Mouse (Mus musculus): ENCODE measurements around the gene Nckap5. TPM values are rescaled to one million over a fixed set of nuclear protein-coding genes. Genes with fewer than 3 reads are reported as not detected.
A peak's percentile ranks its signal among the peaks of the same experiment; 100 is the strongest.

The Nckap5 gene
- polyA plus RNA-seq, 1 experiment, result 0.49 TPM

DNA sequence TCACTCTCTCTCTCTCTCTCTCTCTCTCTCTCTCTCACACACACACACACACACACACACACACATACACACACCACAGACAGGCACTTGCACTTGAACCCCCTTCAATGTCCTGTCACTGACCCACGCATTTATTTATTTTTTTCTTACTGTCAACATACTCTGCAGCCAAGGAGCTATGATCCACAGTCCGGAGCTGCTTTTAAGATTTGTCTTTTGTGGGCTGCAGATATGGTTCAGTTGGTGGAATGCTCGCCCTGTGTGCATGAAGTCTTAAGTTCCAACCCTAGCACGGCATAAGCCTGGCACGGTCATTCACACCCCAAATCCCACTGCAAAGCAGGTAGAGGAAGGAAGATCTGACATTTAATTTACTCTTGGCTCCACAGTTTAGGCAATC, 357.6 kb downstream of the Nckap5 start:
- TF ChIP-seq FLI1 (IDR thresholded peaks at IDR 0.05; ENCODE audit: low read length) (no peak), GATA1 (IDR thresholded peaks at IDR 0.05; ENCODE audit: borderline replicate concordance, low read length) (no peak)
- no peaks in the 10 kb centered on the region for H3K27me3 ChIP-seq (replicated peaks)
- H3K9me3 ChIP-seq, result no peaks in the 10 kb centered on the region
- H3K36me3 ChIP-seq (replicated peaks; ENCODE audit: low read length), result no peaks in the 10 kb centered on the region
- peaks cover 23% of the 10 kb centered on the region for H3K4me1 ChIP-seq
- H3K4me3 ChIP-seq (replicated peaks), result no peak overlapping the region

- H3K9me3 ChIP-seq, result no peaks in the 10 kb centered on the region
- no peak for TF ChIP-seq GATA1 (IDR thresholded peaks at IDR 0.05; ENCODE audit: borderline replicate concordance, low read length)
- no peak for TF ChIP-seq FLI1 (IDR thresholded peaks at IDR 0.05; ENCODE audit: low read length)
Observed at GRCm38 (mm10) chr1:126471419-126471818, 359.2 kb downstream of the Nckap5 start.

GRCm38 (mm10) chr1:126470883-126471282, 359.7 kb downstream of the Nckap5 start:
- no peaks in the 10 kb centered on the region for H3K9me3 ChIP-seq
- no peaks in the 10 kb centered on the region for H3K36me3 ChIP-seq (replicated peaks; ENCODE audit: low read length)
- H3K4me3 ChIP-seq (replicated peaks), result no peak overlapping the region
- no peak for TF ChIP-seq GATA1 (IDR thresholded peaks at IDR 0.05; ENCODE audit: borderline replicate concordance, low read length)
- no peak for TF ChIP-seq FLI1 (IDR thresholded peaks at IDR 0.05; ENCODE audit: low read length)
- peaks cover 19% of the 10 kb centered on the region for H3K4me1 ChIP-seq
- no peaks in the 10 kb centered on the region for H3K27me3 ChIP-seq (replicated peaks)

More at GRCm38 (mm10) chr1:126471419-126471818, 359.2 kb downstream of the Nckap5 start:
- no peaks in the 10 kb centered on the region for H3K27me3 ChIP-seq (replicated peaks)
- H3K4me1 ChIP-seq, result peaks cover 20% of the 10 kb centered on the region
- H3K36me3 ChIP-seq (replicated peaks; ENCODE audit: low read length), result no peaks in the 10 kb centered on the region
- H3K4me3 ChIP-seq (replicated peaks), result no peak overlapping the region

DNA sequence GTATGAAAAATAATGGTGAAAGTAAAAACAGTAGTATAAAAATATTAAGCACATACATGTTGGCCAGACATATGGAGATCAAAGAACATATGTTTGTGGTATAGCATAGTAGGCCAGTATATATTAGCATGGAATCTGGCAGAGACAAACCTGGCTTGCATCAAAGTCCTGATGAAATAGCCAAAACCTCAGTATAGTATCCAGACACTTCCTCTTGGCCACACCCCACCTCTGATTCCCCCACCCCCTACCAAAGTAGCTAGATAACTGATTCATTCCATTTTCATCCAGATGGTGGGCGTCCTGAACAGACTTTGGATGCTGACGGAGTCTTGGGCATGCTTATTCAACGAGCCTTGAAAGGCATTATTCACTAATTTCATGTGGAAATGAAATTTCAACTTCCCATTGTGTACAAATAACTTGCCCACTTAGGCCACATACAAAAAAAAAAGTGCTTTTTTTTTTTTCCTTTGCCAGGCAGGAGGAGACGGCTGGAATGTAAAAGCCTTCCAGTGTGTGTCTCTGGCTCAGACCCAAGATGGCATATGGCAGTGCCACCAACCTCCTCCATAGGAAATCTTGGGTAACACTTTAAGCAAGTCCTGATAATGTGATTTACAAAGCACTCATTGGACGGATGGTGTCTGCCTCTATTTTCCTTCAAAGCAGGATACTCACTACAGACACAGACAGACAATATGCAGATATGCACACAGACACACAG, 360.6 kb downstream of the Nckap5 start:
- Histone ChIP-seq H3K27me3 (replicated peaks) (no peaks in the 10 kb centered on the region), H3K4me3 (replicated peaks) (no peak overlapping the region), H3K9me3 (no peaks in the 10 kb centered on the region), H3K36me3 (replicated peaks; ENCODE audit: low read length) (no peaks in the 10 kb centered on the region), H3K4me1 (peaks cover 16% of the 10 kb centered on the region)
- TF ChIP-seq GATA1 (IDR thresholded peaks at IDR 0.05; ENCODE audit: borderline replicate concordance, low read length) (no peak), FLI1 (IDR thresholded peaks at IDR 0.05; ENCODE audit: low read length) (no peak)

DNA sequence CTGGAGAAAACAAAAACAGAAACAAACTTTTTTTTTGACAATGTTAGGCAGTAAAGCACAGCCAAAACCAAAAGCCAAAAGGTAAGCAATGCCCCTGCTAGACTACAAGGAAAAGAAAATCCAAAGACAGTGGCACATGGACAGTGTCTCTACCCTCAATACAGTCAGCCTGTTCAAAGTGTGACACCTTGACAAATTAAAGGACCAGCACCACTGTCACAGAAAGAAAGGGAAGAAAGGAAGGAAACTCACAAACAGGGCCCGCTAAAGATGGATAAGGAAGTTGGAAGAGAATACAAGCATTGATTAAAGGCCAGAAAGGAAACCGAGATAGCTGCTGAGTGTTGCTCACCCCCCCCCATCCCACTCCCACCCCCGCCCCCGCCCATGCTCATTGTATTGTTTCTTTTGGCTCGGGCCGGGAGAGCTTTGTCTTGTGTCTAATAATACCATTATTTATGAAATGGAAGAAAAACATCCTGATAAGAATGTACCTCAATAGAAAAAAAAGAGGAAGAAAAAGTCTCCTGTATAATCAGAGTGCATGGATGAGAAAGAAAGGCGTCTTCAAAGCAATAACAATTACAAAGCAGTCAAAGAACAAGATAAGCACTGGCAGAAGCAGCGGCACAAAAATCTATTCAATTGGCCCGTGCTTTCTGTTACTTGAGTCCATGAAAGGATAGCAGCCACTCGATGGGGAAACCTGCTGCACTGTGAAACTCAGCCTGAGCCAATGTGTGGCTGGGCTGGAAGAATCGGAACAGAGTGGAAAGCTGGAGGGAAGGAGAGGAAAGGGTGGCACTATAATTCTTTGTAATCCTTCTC, 368.9 kb downstream of the Nckap5 start:
- H3K4me3 ChIP-seq (replicated peaks), result peak overlapping the region; percentile 33
- H3K9me3 ChIP-seq, result no peaks in the 10 kb centered on the region
- peaks cover 18% of the 10 kb centered on the region for H3K4me1 ChIP-seq
- TF ChIP-seq GATA1 (IDR thresholded peaks at IDR 0.05; ENCODE audit: borderline replicate concordance, low read length), result no peak
- no peak for TF ChIP-seq FLI1 (IDR thresholded peaks at IDR 0.05; ENCODE audit: low read length)
- H3K36me3 ChIP-seq (replicated peaks; ENCODE audit: low read length), result no peaks in the 10 kb centered on the region
- H3K27me3 ChIP-seq (replicated peaks), result no peaks in the 10 kb centered on the region

DNA sequence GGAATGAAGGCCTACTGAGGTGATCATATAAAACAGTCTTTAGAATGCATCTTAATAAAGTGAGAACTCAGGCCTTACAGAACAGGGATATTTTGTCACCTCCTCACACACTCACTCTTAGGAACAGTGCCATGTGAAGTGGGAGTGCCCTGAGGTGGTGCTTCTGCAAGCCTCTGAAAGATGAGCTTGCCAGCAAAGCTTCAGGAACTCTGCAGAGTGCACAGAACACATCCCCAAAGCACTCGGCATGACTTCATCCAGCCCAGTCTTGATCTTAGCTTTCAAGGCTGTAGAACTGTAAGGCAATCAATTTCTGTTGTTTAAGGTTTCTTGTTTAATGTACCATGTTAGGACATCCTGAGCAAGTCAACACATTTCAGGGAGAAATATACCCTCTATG, 372.9 kb downstream of the Nckap5 start:
- no peaks in the 10 kb centered on the region for H3K9me3 ChIP-seq
- no peak overlapping the region for H3K4me3 ChIP-seq (replicated peaks)
- H3K4me1 ChIP-seq, result peaks cover 25% of the 10 kb centered on the region
- TF ChIP-seq GATA1 (IDR thresholded peaks at IDR 0.05; ENCODE audit: borderline replicate concordance, low read length) (no peak), FLI1 (IDR thresholded peaks at IDR 0.05; ENCODE audit: low read length) (no peak)
- no peaks in the 10 kb centered on the region for H3K27me3 ChIP-seq (replicated peaks)
- no peaks in the 10 kb centered on the region for H3K36me3 ChIP-seq (replicated peaks; ENCODE audit: low read length)

DNA sequence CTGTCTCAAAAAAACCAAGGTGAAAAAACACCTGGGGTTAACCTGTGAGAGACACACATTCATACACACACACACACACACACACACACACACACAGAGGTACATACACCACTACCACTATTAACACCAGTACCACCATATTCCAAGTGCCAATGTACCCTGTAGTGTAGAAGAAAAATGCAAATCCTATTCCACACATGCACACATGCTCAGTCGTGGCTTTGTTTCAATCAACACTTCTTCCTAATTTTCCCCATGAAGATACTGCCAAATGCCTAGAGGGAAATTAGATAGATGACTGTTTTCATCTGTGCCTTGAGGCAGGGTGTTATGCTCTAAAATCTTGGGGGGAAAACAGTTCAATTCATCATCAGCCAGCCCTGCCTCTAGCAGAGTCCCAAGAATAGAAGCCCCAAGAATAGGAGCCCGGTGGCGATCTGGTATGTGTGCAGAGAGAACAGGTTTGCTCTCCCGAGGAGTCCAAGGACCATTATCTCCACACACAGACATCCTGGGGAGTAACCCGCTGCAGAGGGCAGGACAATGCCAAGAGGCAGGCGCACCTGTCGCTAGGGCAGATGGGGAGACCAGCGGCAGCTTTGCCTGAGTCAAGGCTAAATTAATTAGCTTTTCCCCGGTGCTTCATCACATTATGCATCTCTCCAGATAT, 376.0 kb downstream of the Nckap5 start:
- Histone ChIP-seq H3K4me3 (replicated peaks) (no peak overlapping the region), H3K9me3 (no peaks in the 10 kb centered on the region), H3K27me3 (replicated peaks) (no peaks in the 10 kb centered on the region), H3K36me3 (replicated peaks; ENCODE audit: low read length) (no peaks in the 10 kb centered on the region), H3K4me1 (peaks cover 13% of the 10 kb centered on the region)
- TF ChIP-seq GATA1 (IDR thresholded peaks at IDR 0.05; ENCODE audit: borderline replicate concordance, low read length), result no peak
- no peak for TF ChIP-seq FLI1 (IDR thresholded peaks at IDR 0.05; ENCODE audit: low read length)

DNA sequence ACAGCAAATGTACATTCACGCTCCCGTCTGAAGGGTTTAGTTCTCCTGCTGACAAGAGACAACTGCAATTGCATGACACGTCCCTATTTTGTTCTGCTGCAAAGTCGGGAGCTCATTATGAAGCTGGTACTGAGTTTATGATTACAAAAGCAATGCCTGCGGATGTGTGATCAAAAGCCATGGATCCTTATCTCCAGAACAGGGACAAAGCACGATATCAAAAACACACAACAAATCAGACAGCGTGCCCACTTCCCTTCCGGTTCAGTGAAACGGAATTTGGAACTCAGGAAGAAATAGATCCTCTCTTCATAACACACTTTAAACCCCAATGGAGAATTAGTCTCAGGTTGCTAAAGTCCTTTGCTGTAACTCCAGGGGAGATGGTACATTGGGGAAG, 379.1 kb downstream of the Nckap5 start:
- Histone ChIP-seq H3K36me3 (replicated peaks; ENCODE audit: low read length) (peaks cover 3% of the 10 kb centered on the region), H3K4me3 (replicated peaks) (no peak overlapping the region), H3K27me3 (replicated peaks) (no peaks in the 10 kb centered on the region), H3K9me3 (no peaks in the 10 kb centered on the region), H3K4me1 (peaks cover 16% of the 10 kb centered on the region)
- no peak for TF ChIP-seq GATA1 (IDR thresholded peaks at IDR 0.05; ENCODE audit: borderline replicate concordance, low read length)
- no peak for TF ChIP-seq FLI1 (IDR thresholded peaks at IDR 0.05; ENCODE audit: low read length)

DNA sequence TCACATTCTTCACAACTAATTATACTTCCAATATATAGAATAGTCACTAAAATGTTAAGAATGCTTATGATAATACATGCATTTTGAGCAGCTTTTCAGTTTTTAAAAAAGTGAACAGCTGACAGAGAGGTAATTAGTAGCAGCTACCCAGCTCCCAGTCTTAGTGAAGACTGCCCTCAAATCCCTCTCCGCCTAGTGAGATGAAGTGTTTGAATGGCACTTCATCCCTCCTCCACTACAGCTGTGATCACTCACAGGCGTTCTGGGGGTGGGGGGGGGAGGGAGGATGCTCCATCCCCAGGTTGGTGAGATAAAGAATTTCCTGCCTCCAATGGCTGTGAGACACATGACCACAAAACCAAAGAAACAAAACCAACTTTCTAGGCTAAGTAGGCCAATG, 381.2 kb downstream of the Nckap5 start:
- H3K4me1 ChIP-seq, result peaks cover 18% of the 10 kb centered on the region
- TF ChIP-seq FLI1 (IDR thresholded peaks at IDR 0.05; ENCODE audit: low read length) (no peak), GATA1 (IDR thresholded peaks at IDR 0.05; ENCODE audit: borderline replicate concordance, low read length) (no peak)
- peaks cover 3% of the 10 kb centered on the region for H3K36me3 ChIP-seq (replicated peaks; ENCODE audit: low read length)
- no peak overlapping the region for H3K4me3 ChIP-seq (replicated peaks)
- no peaks in the 10 kb centered on the region for H3K27me3 ChIP-seq (replicated peaks)
- no peaks in the 10 kb centered on the region; the same call in 1 of the 2 replicates for H3K9me3 ChIP-seq

Data from megakaryocyte, embryonic 14.5 days (primary cell).